Mouse (Mus musculus) adrenal gland, postnatal 10 days (tissue): ENCODE results near the gene Plp1. TPM values are rescaled to one million over a fixed set of nuclear protein-coding genes. Genes with fewer than 3 reads are reported as not detected.

Experiments used
- DNase-seq: peaks from one replicate; pipeline ENCODE4 v3.0.0; 2021; ENCODE audit warnings: mixed read lengths
- long read RNA-seq, 2 experiments: library from polyadenylated mRNA; stranded (forward); transcript quantifications; one replicate each; pipeline ENCODE4 v2.0.0; 2021
- total RNA-seq, 2 experiments: library from RNA; stranded (reverse); gene quantifications; 2 replicates each; pipeline ENCODE4 v1.2.3; 2021

The Plp1 gene
- 10 to 100 TPM in 1 of 2 experiments, 1 to 10 TPM in 1; 7.0 to 13.0 TPM for total RNA-seq
- long read RNA-seq, experiment 1, partial matches to known transcripts: 2 of 11 reads
- long read RNA-seq, experiment 1, other reads (novel, unspliced or antisense): 6 of 11 reads
- long read RNA-seq, experiment 2, partial matches to known transcripts: 0 of 1 reads
- long read RNA-seq, experiment 2, other reads (novel, unspliced or antisense): 0 of 1 reads

DNA sequence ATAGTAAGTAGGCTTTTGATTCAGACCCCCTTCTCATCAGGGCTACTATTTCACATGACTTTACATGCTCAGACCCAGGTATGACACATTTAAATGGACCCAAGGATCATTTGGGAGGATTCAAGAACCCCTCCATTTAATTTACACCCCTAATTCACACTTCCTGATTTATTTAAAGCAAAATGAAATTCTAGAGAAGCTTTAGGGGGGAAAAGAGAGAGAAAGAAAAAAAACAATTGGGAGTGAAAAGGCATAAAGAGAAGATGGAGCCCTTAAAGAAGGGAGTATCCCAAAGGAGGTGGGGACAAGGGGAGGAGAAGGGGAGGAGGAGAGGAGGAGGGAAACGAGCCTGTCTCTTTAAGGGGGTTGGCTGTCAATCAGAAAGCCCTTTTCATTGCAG is at the start of gene Plp1:
TSS of gene Plp1 (plus strand) at position 301 of the 400 bp plus-strand sequence.
- no peak for DNase-seq

GRCm38 (mm10) chrX:136773035-136773434 is 49.4 kb upstream of the Plp1 start:
- DNase-seq: peak; percentile 1

- DNase-seq: no peak
Measured at GRCm38 (mm10) chrX:136778046-136778445, 44.4 kb upstream of the Plp1 start.

DNA sequence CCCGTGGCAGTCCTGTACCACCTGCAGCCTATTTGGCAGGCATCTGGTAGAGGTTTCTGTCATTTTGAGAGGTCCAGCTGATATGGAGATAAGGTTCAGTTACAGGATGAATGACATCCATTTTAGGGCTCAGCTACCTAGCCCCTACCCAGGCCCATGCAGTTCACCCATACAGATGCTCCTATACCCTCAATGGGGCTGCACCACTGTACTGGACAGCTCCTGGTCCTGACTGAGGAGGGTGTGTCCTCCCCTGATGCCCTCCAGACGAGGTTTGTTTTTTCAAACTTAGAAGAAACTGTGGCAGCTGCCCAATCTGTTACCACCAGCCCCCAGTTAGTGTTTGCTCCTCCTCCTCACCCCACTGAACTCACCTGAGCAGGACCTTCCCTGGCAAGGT is 43.2 kb upstream of the Plp1 start:
- DNase-seq: no peak

DNA sequence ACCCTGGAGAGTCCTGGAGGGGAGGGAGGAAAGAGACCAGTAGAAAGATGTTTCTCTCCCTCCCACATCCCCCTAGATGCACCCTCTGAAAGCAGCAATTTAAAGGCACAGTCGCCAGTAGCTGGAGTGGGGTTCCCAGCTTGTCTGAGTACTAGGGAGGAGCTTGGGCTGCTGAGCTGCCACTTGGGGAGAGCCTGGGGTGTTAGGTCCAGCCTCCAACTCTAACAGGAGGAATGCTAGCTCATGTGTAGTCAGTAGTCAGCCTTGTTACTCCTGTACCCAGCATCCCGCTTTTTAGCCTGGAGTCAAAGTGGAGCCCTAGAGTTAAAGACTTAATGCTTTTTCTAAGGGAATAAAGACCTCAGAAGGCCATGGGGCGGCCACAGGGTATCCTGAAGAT is 42.4 kb upstream of the Plp1 start, which contains the start of gene Glra4:
TSS of gene Glra4 (minus strand) at position 101 of the 400 bp plus-strand sequence.
- no peak for DNase-seq

GRCm38 (mm10) chrX:136789446-136789845 is 33.0 kb upstream of the Plp1 start:
- DNase-seq: no peak

GRCm38 (mm10) chrX:136797223-136797622 is 25.2 kb upstream of the Plp1 start:
- no peak for DNase-seq

GRCm38 (mm10) chrX:136819752-136820151 is 2.7 kb upstream of the Plp1 start:
- DNase-seq: peak; percentile 29

DNA sequence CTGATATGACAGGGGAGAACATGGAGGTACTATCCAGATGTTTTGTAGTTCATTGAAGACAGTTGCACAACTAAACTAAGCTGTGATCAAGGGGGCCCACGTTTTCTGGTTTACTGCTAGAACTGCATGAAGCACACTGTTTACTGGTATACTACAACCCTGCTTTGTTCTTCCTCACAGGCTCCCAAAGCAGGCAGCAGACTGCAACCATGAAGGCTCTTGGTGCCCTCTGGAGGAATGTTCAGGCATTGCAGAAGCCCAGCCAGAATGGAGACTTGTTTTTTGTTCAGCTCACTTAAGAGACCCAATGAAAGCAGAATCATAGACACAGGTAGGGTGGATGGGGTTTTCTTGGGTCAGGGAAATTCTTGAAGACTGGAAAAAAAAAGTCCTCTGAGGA is 2.2 kb upstream of the Plp1 start:
- peak; percentile 81 for DNase-seq

- DNase-seq: no peak
Measured at GRCm38 (mm10) chrX:136825016-136825415, 2.5 kb downstream of the Plp1 start.

- DNase-seq: no peak
Measured at GRCm38 (mm10) chrX:136828610-136829009, 6.1 kb downstream of the Plp1 start.

GRCm38 (mm10) chrX:136850300-136850699 is 27.8 kb downstream of the Plp1 start:
- DNase-seq: peak; percentile 1

DNA sequence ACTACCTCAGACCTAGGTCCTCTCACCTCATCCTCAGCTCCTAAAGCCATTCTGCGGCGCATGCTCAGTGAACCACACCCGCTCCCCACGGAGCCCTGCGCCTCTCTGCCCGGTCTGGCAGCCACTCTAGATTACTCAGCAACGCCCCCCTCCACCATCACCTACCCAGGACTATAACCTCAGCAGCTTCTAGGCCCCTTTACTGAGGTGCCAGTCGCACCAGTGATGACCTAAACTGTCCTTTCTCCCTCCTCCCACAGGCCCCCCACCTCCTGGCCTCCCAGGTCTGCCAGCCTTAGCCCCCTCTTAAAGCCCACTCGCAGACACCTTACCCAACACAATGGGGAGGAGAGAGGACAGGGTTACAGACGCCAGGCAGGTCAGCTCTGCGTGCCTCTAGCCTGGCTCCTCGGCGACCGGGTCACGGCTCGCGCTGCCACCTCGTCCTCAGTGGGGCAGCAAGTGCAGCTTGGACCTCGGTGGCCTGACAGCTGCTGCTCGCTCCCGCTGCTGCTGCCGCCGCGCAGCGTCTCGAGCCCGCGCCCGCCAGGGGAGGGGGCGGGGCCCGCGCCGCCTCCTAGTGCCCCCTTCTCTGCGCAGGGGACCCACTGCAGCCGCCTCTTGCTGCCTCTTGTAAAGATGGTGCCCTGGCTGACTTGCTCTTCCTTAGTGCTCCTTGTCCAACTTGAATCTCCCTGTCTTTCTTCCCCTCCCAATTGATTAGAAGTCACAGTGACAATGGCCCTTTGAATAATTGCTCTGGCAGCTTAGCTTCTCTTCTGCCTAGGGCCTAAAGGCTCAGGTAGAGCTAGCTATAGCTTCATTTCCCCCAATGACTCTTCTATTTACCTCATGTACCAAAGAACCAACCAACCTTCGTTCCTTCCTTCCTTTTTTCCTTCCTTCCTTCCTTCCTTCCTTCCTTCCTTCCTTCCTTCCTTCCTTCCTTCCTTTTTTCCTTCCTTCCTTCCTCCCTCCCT is 45.9 kb downstream of the Plp1 start, which contains the start of gene Rab9b:
TSS of gene Rab9b (minus strand) at position 695 of the 980 bp plus-strand sequence.
- peak; percentile 27 for DNase-seq

Other genes with a start within 250 kb of the Plp1 start
- gene Tceal3, start 231.8 kb upstream of the Plp1 start, total RNA-seq: 10 to 100 TPM; 22.3 to 30.4 TPM
- gene Tceal1, start 114.7 kb upstream of the Plp1 start, total RNA-seq: 1 to 10 TPM; 6.4 to 6.9 TPM
- 100 to 1,000 TPM; 226 to 278 TPM for gene Morf4l2, start 79.0 kb upstream of the Plp1 start, total RNA-seq
- not detected for gene Glra4, start 42.5 kb upstream of the Plp1 start, total RNA-seq
- gene Rab9b, start 46.1 kb downstream of the Plp1 start, total RNA-seq: under 1 TPM; 0.66 to 0.73 TPM
- gene H2bfm, start 104.7 kb downstream of the Plp1 start, total RNA-seq: not detected
- 10 to 100 TPM; 13.1 to 18.8 TPM for gene Tmsb15b2, start 152.8 kb downstream of the Plp1 start, total RNA-seq
- 1 to 10 TPM; 1.0 to 1.1 TPM for gene Tmsb15l, start 154.2 kb downstream of the Plp1 start, total RNA-seq
- 1 to 10 TPM; 4.6 to 7.5 TPM for gene Tmsb15b1, start 154.2 kb downstream of the Plp1 start, total RNA-seq
- 10 to 100 TPM in 1 of 2 experiments, 1 to 10 TPM in 1; 9.9 to 14.0 TPM for gene Zcchc18, start 170.5 kb downstream of the Plp1 start, total RNA-seq
- gene Slc25a53, start 215.6 kb downstream of the Plp1 start, total RNA-seq: 10 to 100 TPM in 1 of 2 experiments, 1 to 10 TPM in 1; 7.3 to 14.0 TPM
- 1 to 10 TPM; 5.8 to 7.2 TPM for gene Fam199x, start 226.9 kb downstream of the Plp1 start, total RNA-seq